Mouse (Mus musculus): ENCODE results near the gene Sorcs2. TPM values are rescaled to one million over a fixed set of nuclear protein-coding genes. Genes with fewer than 3 reads are reported as not detected.

The Sorcs2 gene
- total and polyA plus RNA-seq, 3 experiments: 0.42 to 1.6 (median 0.46) TPM

GRCm38 (mm10) chr5:36414712-36415331 lies 16.9 kb upstream of the Sorcs2 start:
- TF ChIP-seq MYC (IDR thresholded peaks at IDR 0.05; ENCODE audit: low read depth, low read length) (no peak), CHD1 (IDR thresholded peaks at IDR 0.05; ENCODE audit: low read depth, low read length) (no peak), RAD21 (IDR thresholded peaks at IDR 0.05; ENCODE audit: low read depth, low read length) (no peak), UBTF (IDR thresholded peaks at IDR 0.05; ENCODE audit: low read depth, low read length) (no peak), ZKSCAN1 (IDR thresholded peaks at IDR 0.05; ENCODE audit: borderline replicate concordance, low read depth, low read length) (no peak), MAX (IDR thresholded peaks at IDR 0.05; ENCODE audit: low read length) (no peak), MEF2A (IDR thresholded peaks at IDR 0.05; ENCODE audit: borderline replicate concordance, low read depth, low read length) (no peak), USF2 (conservative IDR thresholded peaks at IDR 0.05; ENCODE audit: low read depth, low read length) (no peak), POLR2AphosphoS2 (IDR thresholded peaks at IDR 0.05; ENCODE audit: low read depth, low read length) (no peak), CHD2 (IDR thresholded peaks at IDR 0.05; ENCODE audit: low read length) (no peak), ELF1 (IDR thresholded peaks at IDR 0.05; ENCODE audit: low read depth, low read length) (no peak), MAFK (IDR thresholded peaks at IDR 0.05; ENCODE audit: insufficient replicate concordance, low read length) (no peak), SMC3 (IDR thresholded peaks at IDR 0.05; ENCODE audit: low read depth, low read length) (no peak), TCF12 (IDR thresholded peaks at IDR 0.05; ENCODE audit: low read depth, low read length) (no peak)
- H3K36me3 ChIP-seq (replicated peaks in 1 of 2; ENCODE audit: control insufficient read depth in 1 of 2, insufficient read depth in 1 of 2, low read length in 1 of 2): no peaks in the 10 kb centered on the region
- in situ Hi-C loops (cut with MboI; ENCODE audit: low pct_ligation_motif_present, low pct_unique_long_range_greater_than_20kb, low sequenced_read_pairs): no loop called here
- H3K27ac ChIP-seq (ENCODE audit: insufficient read depth, low read depth): no peak overlapping the region
- H3K9ac ChIP-seq (ENCODE audit: insufficient read depth, low read depth): no peak overlapping the region
- H3K9me3 ChIP-seq (replicated peaks; ENCODE audit: low read length): peaks cover 14% of the 10 kb centered on the region
- H3K79me2 ChIP-seq (replicated peaks; ENCODE audit: control insufficient read depth, extremely low read depth, insufficient read depth, poor library complexity, severe bottlenecking): no peaks in the 10 kb centered on the region
- dilution Hi-C loops (cut with MboI; ENCODE audit: extremely low pct_ligation_motif_present, extremely low pct_unique_long_range_greater_than_20kb, low sequenced_read_pairs): no loop called here
- H3K4me2 ChIP-seq (ENCODE audit: insufficient read depth, low read depth, poor library complexity, severe bottlenecking): no peak overlapping the region
- peaks cover 82% of the 10 kb centered on the region for H3K27me3 ChIP-seq (replicated peaks)
- DNase-seq (ENCODE audit: extremely low read depth): no peak
- H3K4me1 ChIP-seq (ENCODE audit: control insufficient read depth in 1 of 2, insufficient read depth in 2 of 2): no peaks in the 10 kb centered on the region
- H3K4me3 ChIP-seq (replicated peaks in 1 of 3; ENCODE audit: low read depth in 2 of 3, low read length in 2 of 3, poor library complexity in 1 of 3): no peak overlapping the region

- TF ChIP-seq TBP (conservative IDR thresholded peaks at IDR 0.05; ENCODE audit: low read depth, low read length) (no peak), MAZ (IDR thresholded peaks at IDR 0.05; ENCODE audit: low read depth, low read length) (no peak), RAD21 (IDR thresholded peaks at IDR 0.05; ENCODE audit: low read depth, low read length) (peak; percentile 77), SMC3 (IDR thresholded peaks at IDR 0.05; ENCODE audit: low read depth, low read length) (peak; percentile 59), CTCF (conservative IDR thresholded peaks at IDR 0.05 in 1 of 2, IDR thresholded peaks at IDR 0.05 in 1 of 2; ENCODE audit: low read depth in 2 of 2, low read length in 2 of 2) (peak in 1 of 2 experiments; percentile 80; a peak in 2 of 4 replicates), EP300 (IDR thresholded peaks at IDR 0.05; ENCODE audit: low read length) (no peak)
- Histone ChIP-seq H3K36me3 (replicated peaks in 1 of 2; ENCODE audit: control insufficient read depth in 1 of 2, insufficient read depth in 1 of 2, low read length in 1 of 2) (no peaks in the 10 kb centered on the region), H3K27me3 (replicated peaks) (peaks cover 75% of the 10 kb centered on the region), H3K79me2 (replicated peaks; ENCODE audit: control insufficient read depth, extremely low read depth, insufficient read depth, poor library complexity, severe bottlenecking) (no peaks in the 10 kb centered on the region), H3K9me3 (replicated peaks; ENCODE audit: low read length) (no peaks in the 10 kb centered on the region), H3K4me2 (ENCODE audit: insufficient read depth, low read depth, poor library complexity, severe bottlenecking) (peak overlapping the region; percentile 24; the same call in 1 of the 2 replicates), H3K27ac (ENCODE audit: insufficient read depth, low read depth) (no peak overlapping the region), H3K9ac (ENCODE audit: insufficient read depth, low read depth) (no peak overlapping the region), H3K4me1 (ENCODE audit: control insufficient read depth in 1 of 2, insufficient read depth in 2 of 2) (peaks cover 2 to 30% of the 10 kb centered on the region in 2 experiments; a peak in 3 of 4 replicates), H3K4me3 (replicated peaks in 1 of 3; ENCODE audit: low read depth in 2 of 3, low read length in 2 of 3, poor library complexity in 1 of 3) (no peak overlapping the region)
- dilution Hi-C loops (cut with MboI; ENCODE audit: extremely low pct_ligation_motif_present, extremely low pct_unique_long_range_greater_than_20kb, low sequenced_read_pairs): no loop called here
- peak; percentile 64 for DNase-seq (ENCODE audit: extremely low read depth)
- in situ Hi-C loops (cut with MboI; ENCODE audit: low pct_ligation_motif_present, low pct_unique_long_range_greater_than_20kb, low sequenced_read_pairs): loop anchor here (5.0 to 25.0 kb wide), 3 partner anchors 76 to 511 kb away; partner anchors contain the start of gene Afap1
Measured at GRCm38 (mm10) chr5:36398463-36399364, 775 bp upstream of the Sorcs2 start.

All from CH12.LX (cell line).